Mouse (Mus musculus) forebrain, embryonic 14.5 days (tissue): Measurements from ENCODE around the gene Gpr21. TPM values are rescaled to one million over a fixed set of nuclear protein-coding genes. Genes with fewer than 3 reads are reported as not detected.
A peak's percentile ranks its signal among the peaks of the same experiment; 100 is the strongest.
"Not testable (repeated sequence)": the region's sequence is repeated elsewhere in the genome, so short reads cannot be mapped to it uniquely, and the experiment has no call there.

Experiments
- ATAC-seq: fragments of 200-750 bp; cut with Nextera tagmentation; 2 replicates; pipeline ENCODE4 v1.8.0; 2017; ENCODE audit warnings: mild to moderate bottlenecking, moderate library complexity
- DNase-seq: peaks from one replicate; pipeline ENCODE4 v3.0.0-alpha.2; 2015; ENCODE audit warnings: low spot score
- H3K27ac ChIP-seq: fragments of 300-500 bp; sonication (generic); 2 replicates; pipeline ENCODE4 v1.5.1; 2014; ENCODE audit warnings: low read depth, mild to moderate bottlenecking, control low read depth, low read length, moderate library complexity
- H3K27me3 ChIP-seq: fragments of 300-500 bp; sonication (generic); replicated peaks from 2 replicates; pipeline ENCODE4 v1.6.1; 2014; ENCODE audit warnings: low read length, control low read depth, mixed read lengths; ENCODE audit not compliant: control insufficient read depth, insufficient read depth
- H3K36me3 ChIP-seq: fragments of 300-500 bp; sonication (generic); 2 replicates; pipeline ENCODE4 v1.6.1; 2014; ENCODE audit warnings: low read length, control low read depth; ENCODE audit not compliant: control insufficient read depth, insufficient read depth
- H3K4me1 ChIP-seq: fragments of 300-500 bp; sonication (generic); 2 replicates; pipeline ENCODE4 v1.6.1; 2014; ENCODE audit warnings: antibody characterized with exemption, low read length, control low read depth; ENCODE audit not compliant: control insufficient read depth, insufficient read depth
- H3K4me2 ChIP-seq: fragments of 300-500 bp; sonication (generic); 2 replicates; pipeline ENCODE4 v1.6.1; 2014; ENCODE audit warnings: mild to moderate bottlenecking, control low read depth, low read length
- H3K4me3 ChIP-seq: fragments of 300-500 bp; sonication (generic); 2 replicates; pipeline ENCODE4 v1.5.1; 2014; ENCODE audit warnings: low read depth, low read length, control low read depth
- H3K9ac ChIP-seq: fragments of 300-500 bp; sonication (generic); 2 replicates; pipeline ENCODE4 v1.6.1; 2014; ENCODE audit warnings: mild to moderate bottlenecking, low read length, control low read depth, moderate library complexity
- H3K9me3 ChIP-seq: fragments of 300-500 bp; sonication (generic); replicated peaks from 2 replicates; pipeline ENCODE4 v1.6.1; 2016; ENCODE audit warnings: low read length, control low read depth, mixed read lengths; ENCODE audit not compliant: control insufficient read depth
- WGBS: fragments of 180-500 bp; shearing (Covaris S2); extraction: QIAGEN DNeasy Blood & Tissue Kit; methylation state at CpG from one replicate; pipeline ENCODE4 v1.1.7; 2014; 5-methylcytosine and 5-hydroxymethylcytosine counted together
- polyA plus RNA-seq: library from polyadenylated mRNA; unstranded; fragments of >200 nt; fragmentation: Nextera tagmentation; extraction: Ambion mirVana; gene quantifications from 2 replicates; pipeline ENCODE4 v1.2.1, GENCODE M21; 2014

Gene Gpr21
- 20.4 and 25.9 TPM in 2 replicates for polyA plus RNA-seq

DNA sequence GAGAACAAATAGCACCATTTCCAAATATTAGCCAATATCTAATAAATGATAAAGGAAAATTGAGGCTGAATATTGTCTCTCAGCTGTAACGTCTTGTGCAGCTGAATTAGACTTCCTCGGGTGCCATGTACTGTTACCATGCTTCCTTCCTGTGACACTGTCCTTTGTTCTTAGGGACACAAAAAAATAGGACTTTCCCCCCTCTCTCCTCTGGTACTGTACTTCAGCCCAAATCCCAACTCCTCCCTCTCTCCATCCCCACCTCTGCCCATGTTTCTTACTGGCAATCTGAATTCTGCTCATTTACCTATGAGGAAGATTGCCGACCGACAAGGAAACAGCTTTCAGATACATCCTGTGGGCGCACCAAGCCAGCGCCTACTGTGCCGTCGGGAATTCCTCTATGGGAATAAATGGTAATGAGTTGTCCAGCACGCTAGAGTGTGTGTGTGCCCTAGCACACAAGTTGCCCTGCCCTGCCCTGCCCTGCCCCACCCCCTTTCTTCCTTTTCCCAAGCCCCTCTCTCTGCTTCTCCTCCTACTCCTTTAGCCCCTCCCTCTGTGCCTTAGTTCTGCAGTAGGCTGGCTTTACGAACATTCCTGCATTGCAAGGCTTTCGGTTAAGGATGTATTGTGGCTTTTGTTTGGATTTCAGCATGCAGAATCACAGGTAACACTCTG, at the start of gene Gpr21:
Gene Gpr21, plus strand, starts transcription at position 303 of the 681 bp plus-strand sequence.
- H3K4me1 ChIP-seq: peaks cover 2% of the 10 kb centered on the region; the same call in 1 of the 2 replicates
- peak; percentile 72 for DNase-seq
- no peaks in the 10 kb centered on the region for H3K9me3 ChIP-seq
- peak within 1 kb of the TSS; percentile 64 for H3K9ac ChIP-seq
- ATAC-seq: peak; percentile 87
- H3K4me2 ChIP-seq: peak within 1 kb of the TSS; percentile 50
- H3K27me3 ChIP-seq: no peaks in the 10 kb centered on the region
- H3K27ac ChIP-seq: peak within 1 kb of the TSS; percentile 61
- H3K4me3 ChIP-seq: peak within 1 kb of the TSS; percentile 27
- H3K36me3 ChIP-seq: peaks cover 26% of the 10 kb centered on the region
- WGBS: 20% methylated on average over 11 of the region's 11 CpGs

- H3K4me3 ChIP-seq: no peak overlapping the region
- no peak overlapping the region for H3K4me2 ChIP-seq
- ATAC-seq: no peak
- peaks cover 45% of the 10 kb centered on the region for H3K36me3 ChIP-seq
- H3K27ac ChIP-seq: no peak overlapping the region
- H3K27me3 ChIP-seq: no peaks in the 10 kb centered on the region
- no peaks in the 10 kb centered on the region for H3K4me1 ChIP-seq
- H3K9ac ChIP-seq: no peak overlapping the region
- DNase-seq: no peak
- no peaks in the 10 kb centered on the region for H3K9me3 ChIP-seq
These were observed 36.6 kb upstream of the Gpr21 start for GRCm38 (mm10) chr2:37479559-37479958.

GRCm38 (mm10) chr2:37480039-37480438, 36.1 kb upstream of the Gpr21 start:
- peaks cover 49% of the 10 kb centered on the region for H3K36me3 ChIP-seq
- H3K9ac ChIP-seq: no peak overlapping the region
- no peaks in the 10 kb centered on the region for H3K4me1 ChIP-seq
- no peak overlapping the region for H3K4me3 ChIP-seq
- DNase-seq (no peak), ATAC-seq (no peak)
- no peaks in the 10 kb centered on the region for H3K9me3 ChIP-seq
- H3K27ac ChIP-seq: no peak overlapping the region
- H3K4me2 ChIP-seq: no peak overlapping the region
- WGBS: 95% methylated on average over 2 of the region's 2 CpGs
- no peaks in the 10 kb centered on the region for H3K27me3 ChIP-seq

GRCm38 (mm10) chr2:37484165-37484564, 32.0 kb upstream of the Gpr21 start:
- Histone ChIP-seq H3K9ac (no peak overlapping the region), H3K27me3 (no peaks in the 10 kb centered on the region), H3K36me3 (peaks cover 42% of the 10 kb centered on the region), H3K4me2 (no peak overlapping the region), H3K4me1 (no peaks in the 10 kb centered on the region), H3K9me3 (no peaks in the 10 kb centered on the region), H3K4me3 (no peak overlapping the region), H3K27ac (no peak overlapping the region)
- DNase-seq (no peak), ATAC-seq (no peak)
- 94% methylated on average over 2 of the region's 2 CpGs for WGBS

GRCm38 (mm10) chr2:37485370-37485769, 30.8 kb upstream of the Gpr21 start:
- Histone ChIP-seq H3K9ac (no peak overlapping the region), H3K4me3 (no peak overlapping the region), H3K27ac (no peak overlapping the region), H3K9me3 (no peaks in the 10 kb centered on the region), H3K4me1 (no peaks in the 10 kb centered on the region), H3K27me3 (no peaks in the 10 kb centered on the region), H3K36me3 (peaks cover 52% of the 10 kb centered on the region), H3K4me2 (no peak overlapping the region)
- no peak for ATAC-seq
- peak; percentile 73 for DNase-seq
- 90% methylated on average over 1 of the region's 1 CpGs for WGBS

GRCm38 (mm10) chr2:37486408-37486807, 29.7 kb upstream of the Gpr21 start:
- no peak overlapping the region for H3K4me2 ChIP-seq
- no peak for DNase-seq
- H3K9ac ChIP-seq: no peak overlapping the region
- peaks cover 58% of the 10 kb centered on the region for H3K36me3 ChIP-seq
- no peaks in the 10 kb centered on the region for H3K4me1 ChIP-seq
- H3K27me3 ChIP-seq: no peaks in the 10 kb centered on the region
- ATAC-seq: no peak
- no peak overlapping the region for H3K4me3 ChIP-seq
- H3K9me3 ChIP-seq: no peaks in the 10 kb centered on the region
- no peak overlapping the region for H3K27ac ChIP-seq

DNA sequence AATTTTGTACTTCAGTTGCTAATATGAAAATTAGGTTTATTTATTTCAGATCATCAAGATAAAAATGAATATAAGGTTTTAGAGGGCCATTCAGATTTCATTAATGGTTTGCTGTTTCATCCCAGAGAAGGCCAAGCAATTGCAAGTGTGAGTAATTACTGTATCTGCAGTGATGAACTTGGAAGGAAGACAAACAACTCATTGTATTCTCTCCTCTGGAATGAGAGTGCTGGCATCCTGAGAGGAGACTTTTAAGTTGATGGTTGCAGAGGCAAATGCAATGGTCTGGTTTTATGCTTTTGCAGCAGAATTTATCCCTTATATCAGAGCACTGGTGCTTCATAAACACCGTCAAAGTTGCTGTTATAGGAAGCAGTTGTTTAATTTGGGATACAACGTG, 27.2 kb upstream of the Gpr21 start:
- DNase-seq: no peak
- no peaks in the 10 kb centered on the region for H3K27me3 ChIP-seq

GRCm38 (mm10) chr2:37497321-37497720, 18.8 kb upstream of the Gpr21 start:
- ATAC-seq (no peak), DNase-seq (no peak)
- no peak overlapping the region for H3K4me2 ChIP-seq
- H3K4me3 ChIP-seq: no peak overlapping the region
- no peaks in the 10 kb centered on the region for H3K4me1 ChIP-seq
- WGBS: 89% methylated on average over 4 of the region's 4 CpGs
- no peaks in the 10 kb centered on the region for H3K27me3 ChIP-seq
- H3K9me3 ChIP-seq: no peaks in the 10 kb centered on the region
- no peak overlapping the region for H3K27ac ChIP-seq
- H3K36me3 ChIP-seq: peaks cover 50% of the 10 kb centered on the region
- no peak overlapping the region for H3K9ac ChIP-seq

More for the DNA sequence above, 27.2 kb upstream of the Gpr21 start:
- ATAC-seq: no peak
- Histone ChIP-seq H3K9ac (no peak overlapping the region), H3K4me3 (no peak overlapping the region), H3K4me2 (no peak overlapping the region), H3K27ac (no peak overlapping the region), H3K36me3 (peaks cover 66% of the 10 kb centered on the region), H3K4me1 (no peaks in the 10 kb centered on the region), H3K9me3 (no peaks in the 10 kb centered on the region)
- WGBS: 96% methylated on average over 2 of the region's 2 CpGs

- H3K4me1 ChIP-seq, DNase-seq, ATAC-seq, H3K9me3 ChIP-seq, H3K9ac ChIP-seq, H3K4me3 ChIP-seq, H3K27me3 ChIP-seq, H3K27ac ChIP-seq, H3K4me2 ChIP-seq: not testable (repeated sequence)
- peaks cover 39% of the 10 kb centered on the region for H3K36me3 ChIP-seq
- 98% methylated on average over 2 of the region's 2 CpGs for WGBS
These were observed 10.3 kb upstream of the Gpr21 start for GRCm38 (mm10) chr2:37505856-37506255.
